Mouse (Mus musculus) forebrain, embryonic 14.5 days (tissue): ENCODE results near the gene Dus1l. TPM values are rescaled to one million over a fixed set of nuclear protein-coding genes. Genes with fewer than 3 reads are reported as not detected.
"Not testable (repeated sequence)": the region's sequence is repeated elsewhere in the genome, so short reads cannot be mapped to it uniquely, and the experiment has no call there.

Experiments
- ATAC-seq: fragments of 200-750 bp; cut with Nextera tagmentation; 2 replicates; pipeline ENCODE4 v1.8.0; 2017; ENCODE audit warnings: mild to moderate bottlenecking, moderate library complexity
- DNase-seq: peaks from one replicate; pipeline ENCODE4 v3.0.0-alpha.2; 2015; ENCODE audit warnings: low spot score
- H3K27ac ChIP-seq: fragments of 300-500 bp; sonication (generic); 2 replicates; pipeline ENCODE4 v1.5.1; 2014; ENCODE audit warnings: low read depth, mild to moderate bottlenecking, control low read depth, low read length, moderate library complexity
- H3K27me3 ChIP-seq: fragments of 300-500 bp; sonication (generic); replicated peaks from 2 replicates; pipeline ENCODE4 v1.6.1; 2014; ENCODE audit warnings: low read length, control low read depth, mixed read lengths; ENCODE audit not compliant: control insufficient read depth, insufficient read depth
- H3K36me3 ChIP-seq: fragments of 300-500 bp; sonication (generic); 2 replicates; pipeline ENCODE4 v1.6.1; 2014; ENCODE audit warnings: low read length, control low read depth; ENCODE audit not compliant: control insufficient read depth, insufficient read depth
- H3K4me1 ChIP-seq: fragments of 300-500 bp; sonication (generic); 2 replicates; pipeline ENCODE4 v1.6.1; 2014; ENCODE audit warnings: antibody characterized with exemption, low read length, control low read depth; ENCODE audit not compliant: control insufficient read depth, insufficient read depth
- H3K4me2 ChIP-seq: fragments of 300-500 bp; sonication (generic); 2 replicates; pipeline ENCODE4 v1.6.1; 2014; ENCODE audit warnings: mild to moderate bottlenecking, control low read depth, low read length
- H3K4me3 ChIP-seq: fragments of 300-500 bp; sonication (generic); 2 replicates; pipeline ENCODE4 v1.5.1; 2014; ENCODE audit warnings: low read depth, low read length, control low read depth
- H3K9ac ChIP-seq: fragments of 300-500 bp; sonication (generic); 2 replicates; pipeline ENCODE4 v1.6.1; 2014; ENCODE audit warnings: mild to moderate bottlenecking, low read length, control low read depth, moderate library complexity
- H3K9me3 ChIP-seq: fragments of 300-500 bp; sonication (generic); replicated peaks from 2 replicates; pipeline ENCODE4 v1.6.1; 2016; ENCODE audit warnings: low read length, control low read depth, mixed read lengths; ENCODE audit not compliant: control insufficient read depth
- WGBS: fragments of 180-500 bp; shearing (Covaris S2); extraction: QIAGEN DNeasy Blood & Tissue Kit; methylation state at CpG from one replicate; pipeline ENCODE4 v1.1.7; 2014; 5-methylcytosine and 5-hydroxymethylcytosine counted together
- polyA plus RNA-seq: library from polyadenylated mRNA; unstranded; fragments of >200 nt; fragmentation: Nextera tagmentation; extraction: Ambion mirVana; gene quantifications from 2 replicates; pipeline ENCODE4 v1.2.1, GENCODE M21; 2014

Gene Dus1l
- polyA plus RNA-seq, 1 experiment from 2014 or later: 53.5 TPM

DNA sequence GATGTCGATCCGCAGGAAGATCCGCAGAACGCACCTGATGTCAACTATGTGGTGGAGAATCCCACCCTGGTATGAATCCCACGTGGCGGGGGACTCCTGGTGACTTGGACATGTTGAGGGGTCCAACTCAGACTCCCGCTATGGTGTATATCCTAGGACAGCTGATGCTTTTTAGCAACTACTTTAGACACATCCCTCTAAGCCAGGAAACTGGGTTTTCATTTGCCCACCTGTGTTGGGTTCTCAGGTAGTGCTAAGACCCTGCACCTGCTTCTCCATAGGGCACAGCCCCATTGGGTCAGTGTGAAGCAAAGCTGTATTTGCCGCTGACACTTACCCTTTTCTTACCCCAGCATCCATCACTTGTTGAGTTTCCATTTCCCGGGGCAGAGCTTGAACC is 11.1 kb downstream of the Dus1l start:
- peaks cover 62% of the 10 kb centered on the region for H3K36me3 ChIP-seq

DNA sequence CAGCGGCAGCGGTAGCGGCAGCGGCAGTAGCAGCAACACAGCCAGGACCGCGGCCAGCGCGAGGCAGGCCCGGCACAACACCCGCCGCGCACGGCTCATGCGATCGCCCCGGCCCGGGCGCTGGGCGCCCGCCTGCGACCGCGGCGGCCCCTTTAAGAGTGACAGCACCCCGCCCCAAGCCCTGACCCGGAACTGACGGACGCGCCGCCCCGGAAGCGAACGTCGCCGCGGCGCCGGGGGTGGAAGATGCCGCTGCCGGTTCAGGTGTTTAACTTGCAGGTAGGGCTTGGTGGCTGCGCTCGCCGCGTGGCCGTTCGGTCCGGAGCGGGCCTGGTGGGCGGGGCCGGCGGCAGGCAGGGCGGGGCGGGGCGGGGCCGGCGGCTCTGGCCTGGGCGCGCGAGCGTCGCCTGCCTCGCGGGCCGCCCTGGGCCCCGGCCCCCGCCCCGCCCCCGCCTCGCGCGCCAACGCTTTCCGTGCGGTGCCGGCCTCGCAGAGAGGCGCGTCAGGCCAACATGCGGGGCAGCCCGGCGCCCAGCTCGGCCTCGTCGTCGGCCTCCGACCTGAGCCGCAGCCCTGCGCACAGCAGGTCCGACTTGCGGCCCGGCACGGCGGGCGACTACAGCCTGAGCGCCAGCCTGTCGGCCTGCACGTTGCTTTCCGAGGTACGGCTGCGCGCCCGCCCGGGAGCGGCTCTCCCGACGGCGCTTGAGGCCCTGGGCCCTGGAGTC is 12.0 kb downstream of the Dus1l start, which contains the start of the genes Rfng and Gps1:
Gene Rfng, minus strand, starts transcription at position 144 of the 728 bp plus-strand sequence.
Gene Gps1, plus strand, starts transcription at position 209 of the 728 bp plus-strand sequence.
- peak within 1 kb of the TSS; percentile 91 for H3K9ac ChIP-seq
- DNase-seq (peak; percentile 85), ATAC-seq (peak; percentile 90)
- peaks cover 54% of the 10 kb centered on the region for H3K36me3 ChIP-seq
- no peaks in the 10 kb centered on the region for H3K27me3 ChIP-seq
- H3K4me1 ChIP-seq: peaks cover 11% of the 10 kb centered on the region
- WGBS: under 1% methylated on average over 84 of the region's 107 CpGs
- H3K4me3 ChIP-seq: peak within 1 kb of the TSS; percentile 94
- H3K4me2 ChIP-seq: peak within 1 kb of the TSS; percentile 97
- H3K27ac ChIP-seq: peak within 1 kb of the TSS; percentile 66
- H3K9me3 ChIP-seq: no peaks in the 10 kb centered on the region

More for the DNA sequence above, 11.1 kb downstream of the Dus1l start:
- peaks cover 11% of the 10 kb centered on the region for H3K4me1 ChIP-seq
- no peak for ATAC-seq
- peak overlapping the region; percentile 91 for H3K9ac ChIP-seq
- 39% methylated on average over 9 of the region's 9 CpGs for WGBS
- no peaks in the 10 kb centered on the region for H3K27me3 ChIP-seq
- H3K4me2 ChIP-seq: peak overlapping the region; percentile 97
- no peak for DNase-seq
- no peaks in the 10 kb centered on the region for H3K9me3 ChIP-seq
- peak overlapping the region; percentile 94 for H3K4me3 ChIP-seq
- no peak overlapping the region; the same call in 1 of the 2 replicates for H3K27ac ChIP-seq

DNA sequence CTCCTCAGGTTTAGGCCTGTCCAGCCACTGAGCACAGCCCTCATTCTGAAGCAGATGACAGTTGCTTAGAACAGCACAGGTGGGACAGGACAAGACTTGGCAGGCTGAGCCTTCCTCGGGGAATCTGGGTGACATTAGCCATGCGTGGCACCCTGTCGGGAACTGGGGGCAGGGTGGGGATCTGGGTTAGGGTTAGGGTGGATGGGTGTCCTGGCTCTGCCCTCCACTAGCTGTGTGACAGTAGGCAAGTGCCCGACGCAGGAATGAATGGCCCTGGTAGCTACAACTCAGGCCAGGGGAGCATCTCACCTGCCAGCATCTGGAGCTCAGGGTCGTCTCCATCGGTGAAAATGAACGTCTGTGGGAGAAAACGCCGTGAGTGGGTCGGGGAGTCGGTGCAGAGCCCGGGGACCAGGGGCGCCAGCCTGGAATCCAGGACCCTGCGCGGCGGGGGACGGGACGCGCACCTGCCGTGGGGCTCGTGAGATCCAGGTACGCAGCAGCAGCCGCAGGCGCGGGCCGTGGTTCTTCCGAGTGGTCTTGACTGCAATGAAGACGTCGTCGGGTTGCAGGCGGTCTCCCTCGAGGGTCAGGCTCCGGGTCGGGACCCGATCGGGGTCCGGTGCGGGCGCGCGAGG is 12.7 kb downstream of the Dus1l start:
- peaks cover 50% of the 10 kb centered on the region for H3K36me3 ChIP-seq
- peaks cover 11% of the 10 kb centered on the region for H3K4me1 ChIP-seq
- ATAC-seq: peak; percentile 44; the same call in 1 of the 2 replicates
- no peak for DNase-seq
- H3K4me3 ChIP-seq: peak overlapping the region; percentile 94
- peak overlapping the region; percentile 91 for H3K9ac ChIP-seq
- peak overlapping the region; percentile 97 for H3K4me2 ChIP-seq
- H3K27me3 ChIP-seq: no peaks in the 10 kb centered on the region
- no peaks in the 10 kb centered on the region for H3K9me3 ChIP-seq
- H3K27ac ChIP-seq: peak overlapping the region; percentile 66
- WGBS: 2% methylated on average over 42 of the region's 42 CpGs

DNA sequence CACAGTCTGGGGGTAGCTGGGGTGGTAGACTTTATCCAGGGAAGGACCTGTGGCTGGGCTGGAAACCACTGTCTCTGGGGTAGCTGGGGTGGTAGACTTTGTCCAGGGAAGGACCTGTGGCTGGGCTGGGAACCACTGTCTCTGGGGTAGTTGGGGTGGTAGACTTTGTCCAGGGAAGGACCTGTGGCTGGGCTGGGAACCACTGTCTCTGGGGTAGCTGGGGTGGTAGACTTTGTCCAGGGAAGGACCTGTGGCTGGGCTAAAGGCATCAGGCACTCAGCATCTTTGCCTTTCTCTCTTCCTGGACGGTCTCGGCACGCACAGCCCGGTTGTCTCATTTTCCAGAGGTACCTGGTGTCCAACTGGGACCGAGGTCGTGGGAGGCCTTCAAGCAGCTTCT is 14.8 kb downstream of the Dus1l start:
- not testable (repeated sequence) for H3K4me2 ChIP-seq, H3K4me3 ChIP-seq, DNase-seq, H3K9me3 ChIP-seq, ATAC-seq, H3K27ac ChIP-seq, H3K9ac ChIP-seq, H3K27me3 ChIP-seq
- WGBS: 92% methylated on average over 6 of the region's 6 CpGs
- Histone ChIP-seq H3K36me3 (peaks cover 28% of the 10 kb centered on the region), H3K4me1 (peaks cover 11% of the 10 kb centered on the region)

DNA sequence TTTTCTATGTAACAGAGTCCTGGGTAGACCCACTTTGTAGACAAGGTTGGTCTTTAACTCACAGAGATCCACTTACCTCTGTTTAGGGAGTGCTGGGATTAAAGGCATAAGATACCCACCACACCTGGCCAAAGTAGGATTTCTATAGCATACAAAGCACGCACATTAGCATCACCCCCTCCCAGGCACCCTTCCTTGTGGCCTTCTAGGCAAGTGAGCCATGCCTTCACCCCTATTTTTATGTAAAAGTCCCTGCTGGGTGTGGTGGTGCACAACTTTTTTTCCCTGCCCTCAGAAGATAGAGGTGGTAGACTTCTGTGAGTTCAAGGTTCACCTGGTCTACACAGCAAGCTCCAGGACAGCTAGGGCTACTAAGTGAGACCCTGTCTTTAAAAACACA is 16.3 kb downstream of the Dus1l start:
- Histone ChIP-seq H3K9ac (no peak overlapping the region), H3K4me1 (peaks cover 6% of the 10 kb centered on the region), H3K9me3 (no peaks in the 10 kb centered on the region), H3K27me3 (no peaks in the 10 kb centered on the region), H3K36me3 (peaks cover 21% of the 10 kb centered on the region), H3K27ac (no peak overlapping the region), H3K4me3 (no peak overlapping the region), H3K4me2 (no peak overlapping the region)
- DNase-seq: no peak
- no peak for ATAC-seq
- 84% methylated on average over 1 of the region's 1 CpGs for WGBS

DNA sequence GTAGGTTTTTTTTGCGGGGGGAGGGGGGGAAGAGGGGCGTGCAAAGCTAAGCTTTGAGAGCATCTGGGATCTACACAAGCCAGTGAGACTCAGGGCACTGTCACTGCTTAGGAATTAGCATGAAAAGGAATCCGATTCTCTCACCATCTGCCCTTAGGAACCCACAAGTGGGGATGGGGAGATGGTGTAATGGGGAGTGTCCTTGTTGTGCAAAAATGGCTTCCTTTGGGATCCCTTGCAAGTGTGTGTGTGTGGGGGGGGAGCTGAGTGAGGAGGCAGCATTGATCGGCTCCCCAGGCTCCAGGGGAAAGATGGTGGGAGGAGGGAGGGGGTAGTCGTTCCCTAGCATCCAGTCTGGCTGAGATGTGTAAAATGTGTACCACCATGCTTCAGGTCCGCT is 19.1 kb downstream of the Dus1l start:
- no peak for DNase-seq
- Histone ChIP-seq H3K36me3 (peaks cover 17% of the 10 kb centered on the region), H3K4me2 (no peak overlapping the region), H3K27ac (no peak overlapping the region), H3K9me3 (no peaks in the 10 kb centered on the region), H3K27me3 (no peaks in the 10 kb centered on the region), H3K4me1 (no peaks in the 10 kb centered on the region), H3K9ac (no peak overlapping the region), H3K4me3 (no peak overlapping the region)
- no peak for ATAC-seq
- 27% methylated on average over 6 of the region's 6 CpGs for WGBS

DNA sequence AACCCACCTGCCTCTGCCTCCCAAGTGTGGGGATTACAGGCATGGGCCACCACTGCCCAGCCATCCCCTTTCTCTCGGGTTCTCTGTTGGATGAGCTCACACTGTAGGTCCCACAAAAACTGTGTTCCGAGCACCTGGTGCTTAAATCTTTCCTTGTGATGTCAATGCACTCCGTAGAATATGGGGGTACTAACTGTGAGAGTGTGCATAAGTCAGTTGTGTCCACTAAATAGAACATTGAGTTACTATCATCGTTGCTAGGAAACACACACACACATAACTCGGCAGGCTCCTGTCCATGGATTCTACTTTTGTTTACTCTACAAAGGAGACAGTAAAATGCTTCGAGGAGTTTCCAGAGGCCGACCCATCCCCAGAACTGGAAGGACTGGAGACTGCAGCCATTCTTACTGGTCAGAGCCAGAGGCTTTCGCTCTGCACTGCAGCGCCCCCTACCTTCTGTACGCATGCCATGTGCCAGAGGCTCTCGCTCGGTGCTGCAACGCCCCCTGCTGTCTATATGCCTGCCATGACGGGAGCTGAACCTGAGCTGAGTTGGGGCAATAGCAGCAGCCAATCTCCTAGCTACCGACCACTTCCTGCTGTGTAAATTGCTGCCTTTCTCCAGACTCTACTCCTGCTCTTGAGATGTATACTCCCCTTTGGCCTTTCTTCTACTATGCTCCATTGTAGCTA is 20.3 kb downstream of the Dus1l start:
- Histone ChIP-seq H3K4me2 (no peak overlapping the region), H3K27me3 (no peaks in the 10 kb centered on the region), H3K36me3 (peaks cover 9% of the 10 kb centered on the region), H3K4me3 (no peak overlapping the region), H3K4me1 (no peaks in the 10 kb centered on the region), H3K27ac (no peak overlapping the region), H3K9ac (no peak overlapping the region), H3K9me3 (no peaks in the 10 kb centered on the region)
- WGBS: 28% methylated on average over 15 of the region's 15 CpGs
- DNase-seq (peak; percentile 92), ATAC-seq (peak; percentile 90)

DNA sequence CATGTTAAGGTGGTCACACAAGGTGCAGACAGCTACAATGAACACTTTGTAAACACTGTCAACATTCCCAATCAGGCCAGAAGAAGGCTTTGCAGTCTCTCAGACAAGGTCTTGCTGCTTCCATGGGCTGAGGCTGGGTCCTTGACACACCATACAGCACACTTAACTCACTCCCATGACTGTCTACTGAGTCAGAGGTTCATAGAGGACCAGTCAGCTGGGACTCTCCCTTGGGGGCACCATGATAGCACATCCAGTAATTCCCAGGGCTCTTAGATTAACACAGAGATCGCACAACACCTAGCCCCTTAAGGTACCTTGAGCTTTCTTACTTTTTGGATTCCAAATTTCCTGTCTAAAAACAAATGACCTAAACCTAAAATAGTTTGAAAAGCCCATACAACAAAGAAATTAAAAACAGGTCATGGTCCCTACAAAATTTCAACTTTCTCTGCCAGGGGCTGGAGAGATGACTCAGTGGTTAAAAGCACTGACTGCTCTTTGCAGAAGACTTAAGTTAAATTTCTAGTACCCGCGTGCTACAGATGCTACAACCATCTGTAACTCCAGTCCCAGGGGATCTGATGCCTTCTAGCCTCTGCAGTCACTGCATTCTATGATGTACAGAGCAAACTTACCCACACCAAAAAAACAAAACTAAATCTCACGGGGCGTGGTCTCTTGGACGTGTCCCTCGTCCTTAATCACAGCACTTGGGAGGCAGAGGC is 22.6 kb downstream of the Dus1l start:
- DNase-seq: no peak
- no peak for ATAC-seq
- Histone ChIP-seq H3K4me3 (no peak overlapping the region), H3K27ac (no peak overlapping the region), H3K27me3 (no peaks in the 10 kb centered on the region), H3K9ac (no peak overlapping the region), H3K4me1 (no peaks in the 10 kb centered on the region), H3K4me2 (no peak overlapping the region), H3K9me3 (no peaks in the 10 kb centered on the region), H3K36me3 (no peaks in the 10 kb centered on the region)
- 87% methylated on average over 7 of the region's 7 CpGs for WGBS
